Mouse (Mus musculus): Measurements from ENCODE around the gene Ogfr.

DNA sequence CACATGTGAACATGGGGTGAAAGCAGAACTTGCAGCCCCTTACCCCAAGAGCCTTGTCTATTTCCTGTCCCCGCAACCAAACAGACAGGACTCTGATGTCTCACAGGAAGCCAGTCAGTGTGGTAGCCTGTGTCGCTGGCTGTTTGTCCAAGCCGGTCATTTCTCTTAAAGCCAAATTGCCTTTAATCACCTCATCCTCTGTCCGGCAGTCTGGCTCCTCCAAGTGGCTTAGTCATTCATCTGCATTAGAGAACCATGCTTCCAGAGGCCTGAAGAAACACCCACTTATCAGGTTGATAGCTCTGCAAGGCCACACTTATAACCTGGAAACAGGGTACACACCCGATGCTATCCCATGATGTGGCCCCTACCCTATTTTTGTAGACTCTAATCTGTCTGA lies 26.9 kb upstream of the Ogfr start:
- no peak for TF ChIP-seq POLR2A (IDR thresholded peaks at IDR 0.05; ENCODE audit: insufficient read depth, low read depth, low read length)
- TF ChIP-seq EP300 (IDR thresholded peaks at IDR 0.05; ENCODE audit: insufficient read depth, low read depth, low read length): no peak
- TF ChIP-seq CTCF (IDR thresholded peaks at IDR 0.05): no peak
